Mouse (Mus musculus): ENCODE results near the gene Ccdc117. TPM values are rescaled to one million over a fixed set of nuclear protein-coding genes. Genes with fewer than 3 reads are reported as not detected.
"Not testable (repeated sequence)": the region's sequence is repeated elsewhere in the genome, so short reads cannot be mapped to it uniquely, and the experiment has no call there.

The Ccdc117 gene
- total RNA-seq (2015; ENCODE audit: low replicate concordance) (2.5 and 4.6 TPM in 2 replicates), total RNA-seq (2017; ENCODE audit: low replicate concordance) (8.2 and 12.6 TPM in 2 replicates)

- peak; percentile 97 for ATAC-seq (replicated peaks; ENCODE audit: low FRiP score, poor library complexity, severe bottlenecking)
Observed at GRCm38 (mm10) chr11:5541799-5542481, at the start of gene Ccdc117. Ccdc117 (minus strand) TSS chr11:5542187.

GRCm38 (mm10) chr11:5575046-5575445 lies 33.1 kb upstream of the Ccdc117 start:
- ATAC-seq (replicated peaks; ENCODE audit: low FRiP score, poor library complexity, severe bottlenecking): 0 out of 2 replicates have a peak, but pooled peaks have one; percentile 46

GRCm38 (mm10) chr11:5573821-5574220 lies 31.8 kb upstream of the Ccdc117 start:
- peak; percentile 71 for ATAC-seq (replicated peaks; ENCODE audit: low FRiP score, poor library complexity, severe bottlenecking)

GRCm38 (mm10) chr11:5571856-5572255 lies 29.9 kb upstream of the Ccdc117 start:
- ATAC-seq (replicated peaks; ENCODE audit: low FRiP score, poor library complexity, severe bottlenecking): peak; percentile 57; the same call in 1 of the 2 replicates

- ATAC-seq (replicated peaks; ENCODE audit: low FRiP score, poor library complexity, severe bottlenecking): no peak
Observed at GRCm38 (mm10) chr11:5569474-5569873, 27.5 kb upstream of the Ccdc117 start, which contains the start of gene Ankrd36. Ankrd36 (plus strand) TSS chr11:5569684.

- no peak for ATAC-seq (replicated peaks; ENCODE audit: low FRiP score, poor library complexity, severe bottlenecking)
Observed at GRCm38 (mm10) chr11:5568082-5568481, 26.1 kb upstream of the Ccdc117 start.

- no peak for ATAC-seq (replicated peaks; ENCODE audit: low FRiP score, poor library complexity, severe bottlenecking)
Observed at GRCm38 (mm10) chr11:5567654-5568053, 25.7 kb upstream of the Ccdc117 start.

- ATAC-seq (replicated peaks; ENCODE audit: low FRiP score, poor library complexity, severe bottlenecking): no peak
Observed at GRCm38 (mm10) chr11:5566506-5566905, 24.5 kb upstream of the Ccdc117 start.

GRCm38 (mm10) chr11:5565596-5565995 lies 23.6 kb upstream of the Ccdc117 start:
- no peak for ATAC-seq (replicated peaks; ENCODE audit: low FRiP score, poor library complexity, severe bottlenecking)

GRCm38 (mm10) chr11:5563898-5564297 lies 21.9 kb upstream of the Ccdc117 start:
- ATAC-seq (replicated peaks; ENCODE audit: low FRiP score, poor library complexity, severe bottlenecking): no peak

- no peak; the same call in 1 of the 2 replicates for ATAC-seq (replicated peaks; ENCODE audit: low FRiP score, poor library complexity, severe bottlenecking)
Observed at GRCm38 (mm10) chr11:5562625-5563268, 20.8 kb upstream of the Ccdc117 start.

GRCm38 (mm10) chr11:5560273-5560672 lies 18.3 kb upstream of the Ccdc117 start:
- no peak for ATAC-seq (replicated peaks; ENCODE audit: low FRiP score, poor library complexity, severe bottlenecking)

GRCm38 (mm10) chr11:5551931-5552330 lies 9.9 kb upstream of the Ccdc117 start:
- no peak for ATAC-seq (replicated peaks; ENCODE audit: low FRiP score, poor library complexity, severe bottlenecking)

GRCm38 (mm10) chr11:5551430-5551829 lies 9.4 kb upstream of the Ccdc117 start:
- no peak for ATAC-seq (replicated peaks; ENCODE audit: low FRiP score, poor library complexity, severe bottlenecking)

GRCm38 (mm10) chr11:5546693-5547092 lies 4.7 kb upstream of the Ccdc117 start:
- ATAC-seq (replicated peaks; ENCODE audit: low FRiP score, poor library complexity, severe bottlenecking): no peak

- ATAC-seq (replicated peaks; ENCODE audit: low FRiP score, poor library complexity, severe bottlenecking): no peak
Observed at GRCm38 (mm10) chr11:5545457-5545856, 3.5 kb upstream of the Ccdc117 start.

- not testable (repeated sequence) for ATAC-seq (replicated peaks; ENCODE audit: low FRiP score, poor library complexity, severe bottlenecking)
Observed at GRCm38 (mm10) chr11:5544709-5545108, 2.7 kb upstream of the Ccdc117 start.

GRCm38 (mm10) chr11:5543281-5543680 lies 1.3 kb upstream of the Ccdc117 start:
- no peak for ATAC-seq (replicated peaks; ENCODE audit: low FRiP score, poor library complexity, severe bottlenecking)

- no peak for ATAC-seq (replicated peaks; ENCODE audit: low FRiP score, poor library complexity, severe bottlenecking)
Observed at GRCm38 (mm10) chr11:5542482-5543185, 647 bp upstream of the Ccdc117 start.

- ATAC-seq (replicated peaks; ENCODE audit: low FRiP score, poor library complexity, severe bottlenecking): no peak
Observed at GRCm38 (mm10) chr11:5541230-5541798, 673 bp downstream of the Ccdc117 start.
